Mouse (Mus musculus): Measurements from ENCODE around the gene Olfr177. TPM values are rescaled to one million over a fixed set of nuclear protein-coding genes. Genes with fewer than 3 reads are reported as not detected.

The Olfr177 gene
- not detected in 2 replicates for polyA plus RNA-seq (2016; fragmentation: Nextera tagmentation; extraction: Ambion mirVana)

DNA sequence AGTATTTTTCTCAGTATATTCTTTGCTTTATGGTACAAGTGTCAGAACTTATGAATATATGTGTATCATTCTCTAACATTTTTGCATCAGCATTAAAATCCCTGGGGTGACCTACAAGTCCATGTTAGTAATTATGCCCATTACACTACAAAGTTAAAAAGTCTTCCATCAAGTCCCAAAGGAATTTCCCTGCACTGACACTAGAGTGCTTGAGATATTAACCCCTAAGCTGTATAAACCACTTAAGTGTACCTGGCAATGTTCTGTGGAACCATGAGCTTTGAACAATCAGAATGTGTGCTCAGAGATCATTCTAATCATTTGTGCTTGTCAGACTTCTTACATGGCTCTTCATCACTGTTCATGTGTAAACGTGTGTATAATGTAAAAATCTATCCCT is at the start of gene Olfr177:
TSS of gene Olfr177 (minus strand) at position 101 of the 400 bp plus-strand sequence.
- Histone ChIP-seq H3K27ac (no peak within 1 kb of the TSS), H3K4me2 (no peak within 1 kb of the TSS), H3K27me3 (no peaks in the 10 kb centered on the region), H3K36me3 (replicated peaks) (no peaks in the 10 kb centered on the region), H3K9ac (no peak within 1 kb of the TSS), H3K4me1 (no peaks in the 10 kb centered on the region), H3K9me3 (no peaks in the 10 kb centered on the region), H3K4me3 (replicated peaks) (no peak within 1 kb of the TSS)
- 61% methylated on average over 1 of the region's 1 CpGs for WGBS
- ATAC-seq (ENCODE audit: low FRiP score), result no peak

DNA sequence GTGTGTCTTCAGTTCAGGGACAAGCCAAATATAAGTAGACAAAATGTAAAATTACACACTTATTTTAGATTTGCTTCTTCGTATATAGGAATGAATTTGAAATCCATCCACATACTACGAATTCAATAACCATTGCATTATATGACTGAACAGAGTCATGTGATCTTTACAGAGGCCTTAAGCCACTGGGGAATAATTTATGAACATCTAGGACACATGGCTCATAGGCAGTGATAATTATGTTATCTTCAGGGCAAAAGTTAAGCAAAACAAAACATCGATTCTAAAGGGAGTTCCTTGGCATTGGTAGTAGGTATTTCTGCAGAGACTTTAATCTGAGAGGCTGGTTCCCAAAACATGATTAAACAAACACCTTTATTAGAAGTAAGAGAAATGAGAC is 17.4 kb upstream of the Olfr177 start, which contains the start of gene Olfr178:
TSS of gene Olfr178 (minus strand) at position 101 of the 400 bp plus-strand sequence.
- Histone ChIP-seq H3K27ac (no peak within 1 kb of the TSS), H3K27me3 (no peaks in the 10 kb centered on the region), H3K4me3 (replicated peaks) (no peak within 1 kb of the TSS), H3K4me1 (no peaks in the 10 kb centered on the region), H3K4me2 (no peak within 1 kb of the TSS), H3K36me3 (replicated peaks) (no peaks in the 10 kb centered on the region), H3K9me3 (no peaks in the 10 kb centered on the region), H3K9ac (no peak within 1 kb of the TSS)
- no peak for ATAC-seq (ENCODE audit: low FRiP score)
- WGBS, result 84% methylated on average over 3 of the region's 3 CpGs

DNA sequence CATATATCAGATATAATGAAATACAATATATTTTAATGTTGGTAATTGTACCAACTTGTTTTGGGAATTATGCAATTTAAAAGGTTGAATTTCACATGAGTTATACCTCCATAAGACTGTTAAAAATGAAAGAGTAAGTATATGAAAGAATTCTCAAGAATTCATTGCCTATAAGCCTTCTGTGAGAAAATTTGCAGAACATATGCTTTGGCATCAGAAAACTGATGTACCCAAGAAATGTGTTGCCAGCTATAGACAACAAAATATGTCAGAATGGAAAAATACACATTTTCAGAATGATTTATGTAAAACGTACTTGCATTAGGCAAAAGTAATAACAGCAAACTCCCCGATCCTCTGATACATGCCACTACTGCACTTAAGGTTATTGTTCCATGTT is 9.8 kb upstream of the Olfr177 start:
- H3K27me3 ChIP-seq, result no peaks in the 10 kb centered on the region
- 92% methylated on average over 2 of the region's 2 CpGs for WGBS
- H3K9me3 ChIP-seq, result no peaks in the 10 kb centered on the region
- no peak for ATAC-seq (ENCODE audit: low FRiP score)
- H3K4me3 ChIP-seq (replicated peaks), result no peak overlapping the region
- no peaks in the 10 kb centered on the region for H3K4me1 ChIP-seq
- H3K27ac ChIP-seq, result no peak overlapping the region
- H3K4me2 ChIP-seq, result no peak overlapping the region
- H3K36me3 ChIP-seq (replicated peaks), result no peaks in the 10 kb centered on the region
- H3K9ac ChIP-seq, result no peak overlapping the region

DNA sequence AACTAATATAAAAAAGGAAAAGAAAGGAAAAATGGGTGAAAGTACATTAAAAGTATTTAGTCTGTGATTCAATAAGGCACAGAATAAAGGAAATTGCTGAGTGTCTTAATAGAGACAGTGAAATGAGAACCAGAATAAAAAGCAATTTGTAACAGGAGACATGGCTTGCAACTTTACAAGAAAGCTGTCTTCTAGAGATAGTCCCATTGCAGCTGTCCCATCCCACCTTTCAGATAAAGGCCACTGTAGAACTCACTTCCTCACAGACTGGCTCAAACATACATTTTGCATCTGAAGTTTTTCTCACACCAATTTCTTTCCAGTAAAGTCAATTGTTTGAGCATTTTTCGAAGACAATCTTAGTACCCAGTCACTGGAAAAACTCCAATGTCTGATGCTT is 13.1 kb downstream of the Olfr177 start:
- WGBS, result 67% methylated on average over 1 of the region's 1 CpGs
- no peak for ATAC-seq (ENCODE audit: low FRiP score)
- Histone ChIP-seq H3K27ac (no peak overlapping the region), H3K4me2 (no peak overlapping the region), H3K27me3 (no peaks in the 10 kb centered on the region), H3K4me3 (replicated peaks) (no peak overlapping the region), H3K36me3 (replicated peaks) (no peaks in the 10 kb centered on the region), H3K9me3 (no peaks in the 10 kb centered on the region), H3K9ac (no peak overlapping the region), H3K4me1 (no peaks in the 10 kb centered on the region)

DNA sequence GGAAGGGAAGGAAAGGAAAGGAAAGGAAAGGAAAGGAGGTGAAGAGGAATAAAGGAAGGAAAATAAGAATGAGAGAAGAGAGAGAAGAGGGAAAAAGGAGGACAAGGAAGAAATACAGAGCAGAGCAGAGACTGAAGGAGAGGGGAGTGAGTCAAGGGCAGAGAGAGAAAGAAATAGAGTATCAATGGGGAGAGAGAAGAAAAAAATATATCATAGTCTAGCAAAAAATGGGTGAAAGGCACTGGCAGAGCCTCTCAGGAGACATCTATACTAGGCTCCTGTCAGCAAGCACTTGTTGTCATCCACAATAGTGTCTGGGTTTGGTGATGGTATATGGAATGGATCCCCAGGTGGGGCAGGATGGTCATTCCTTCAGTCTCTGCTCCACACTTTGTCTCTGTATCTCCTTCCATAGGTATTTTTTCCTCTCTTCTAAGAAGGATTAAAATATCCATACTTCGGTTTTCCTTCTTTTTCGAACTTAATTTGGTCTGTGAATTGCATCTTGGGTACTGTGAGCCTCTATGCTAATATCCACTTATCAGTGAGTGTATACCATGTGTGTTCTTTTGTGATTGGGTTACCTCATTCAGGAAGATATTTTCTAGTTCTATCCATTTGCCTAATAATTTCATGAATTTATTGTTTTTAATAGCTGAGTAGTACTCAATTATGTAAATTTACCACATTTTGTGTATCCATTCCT is 14.4 kb downstream of the Olfr177 start:
- Histone ChIP-seq H3K9me3 (no peaks in the 10 kb centered on the region), H3K27ac (no peak overlapping the region), H3K4me1 (no peaks in the 10 kb centered on the region), H3K4me3 (replicated peaks) (no peak overlapping the region), H3K4me2 (no peak overlapping the region), H3K27me3 (no peaks in the 10 kb centered on the region), H3K9ac (no peak overlapping the region), H3K36me3 (replicated peaks) (no peaks in the 10 kb centered on the region)
- 91% methylated on average over 2 of the region's 2 CpGs for WGBS
- no peak for ATAC-seq (ENCODE audit: low FRiP score)

DNA sequence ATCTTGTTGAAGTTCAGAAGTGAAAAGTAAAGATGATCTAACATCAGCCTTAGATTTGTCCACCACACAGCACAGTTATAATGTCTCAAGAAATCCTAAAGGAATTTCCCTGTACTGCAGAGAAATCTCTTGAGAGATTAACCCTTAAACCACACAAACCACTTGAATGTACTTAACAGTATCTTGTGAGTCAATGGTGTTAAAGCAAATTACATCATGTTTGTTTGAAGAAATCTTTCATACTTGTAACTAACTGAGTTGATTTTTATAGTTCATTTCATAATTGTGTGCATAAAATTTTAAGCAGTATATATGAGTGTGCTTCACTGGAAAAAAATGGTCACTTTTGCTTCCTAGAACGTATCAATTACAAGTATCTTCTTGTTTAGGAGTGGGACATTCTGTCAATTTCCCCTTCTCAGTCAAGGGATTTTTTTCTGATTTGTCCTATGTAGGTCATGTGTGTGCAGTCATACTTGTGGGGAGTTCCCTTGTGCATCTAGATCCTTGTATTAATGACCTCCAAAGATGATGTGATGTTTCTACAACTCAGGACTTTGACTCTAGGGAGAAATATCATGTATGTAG is 47.7 kb downstream of the Olfr177 start, which contains the start of gene Olfr175-ps1:
TSS of gene Olfr175-ps1 (minus strand) at position 51 of the 588 bp plus-strand sequence.
- Histone ChIP-seq H3K4me1 (no peaks in the 10 kb centered on the region), H3K27me3 (no peaks in the 10 kb centered on the region), H3K9ac (no peak within 1 kb of the TSS), H3K36me3 (replicated peaks) (no peaks in the 10 kb centered on the region), H3K4me2 (no peak within 1 kb of the TSS), H3K9me3 (no peaks in the 10 kb centered on the region), H3K4me3 (replicated peaks) (no peak within 1 kb of the TSS), H3K27ac (no peak within 1 kb of the TSS)
- ATAC-seq (ENCODE audit: low FRiP score), result no peak
- 93% methylated on average over 1 of the region's 1 CpGs for WGBS

Other genes starting within 250 kb of the Olfr177 start
- not detected in 2 replicates for gene E330017A01Rik, start 236.0 kb downstream of the Olfr177 start, polyA plus RNA-seq (2016; fragmentation: Nextera tagmentation; extraction: Ambion mirVana)
- gene Cpox, start 204.5 kb downstream of the Olfr177 start, polyA plus RNA-seq (2016; fragmentation: Nextera tagmentation; extraction: Ambion mirVana), result 13.9 and 18.4 TPM in 2 replicates
- 0.11 and 0.12 TPM in 2 replicates for gene Gpr15, start 155.7 kb downstream of the Olfr177 start, polyA plus RNA-seq (2016; fragmentation: Nextera tagmentation; extraction: Ambion mirVana)
- 104 and 115 TPM in 2 replicates for gene Cldnd1, start 146.9 kb downstream of the Olfr177 start, polyA plus RNA-seq (2016; fragmentation: Nextera tagmentation; extraction: Ambion mirVana)
- gene Olfr172, start 111.6 kb downstream of the Olfr177 start, polyA plus RNA-seq (2016; fragmentation: Nextera tagmentation; extraction: Ambion mirVana), result not detected in 2 replicates
- gene Olfr173, start 74.5 kb downstream of the Olfr177 start, polyA plus RNA-seq (2016; fragmentation: Nextera tagmentation; extraction: Ambion mirVana), result not detected in 2 replicates
- not detected in 2 replicates for gene Olfr175-ps1, start 48.0 kb downstream of the Olfr177 start, polyA plus RNA-seq (2016; fragmentation: Nextera tagmentation; extraction: Ambion mirVana)
- not detected in 2 replicates for gene Olfr178, start 17.3 kb upstream of the Olfr177 start, polyA plus RNA-seq (2016; fragmentation: Nextera tagmentation; extraction: Ambion mirVana)
- not detected in 2 replicates for gene Olfr181, start 54.0 kb upstream of the Olfr177 start, polyA plus RNA-seq (2016; fragmentation: Nextera tagmentation; extraction: Ambion mirVana)
- not detected in 2 replicates for gene Olfr180, start 54.6 kb upstream of the Olfr177 start, polyA plus RNA-seq (2016; fragmentation: Nextera tagmentation; extraction: Ambion mirVana)
- not detected in 2 replicates for gene Olfr183, start 120.6 kb upstream of the Olfr177 start, polyA plus RNA-seq (2016; fragmentation: Nextera tagmentation; extraction: Ambion mirVana)
- gene Olfr186, start 155.5 kb upstream of the Olfr177 start, polyA plus RNA-seq (2016; fragmentation: Nextera tagmentation; extraction: Ambion mirVana), result not detected in 2 replicates
- not detected in 2 replicates for gene Olfr187, start 165.0 kb upstream of the Olfr177 start, polyA plus RNA-seq (2016; fragmentation: Nextera tagmentation; extraction: Ambion mirVana)
- gene Olfr190, start 203.2 kb upstream of the Olfr177 start, polyA plus RNA-seq (2016; fragmentation: Nextera tagmentation; extraction: Ambion mirVana), result not detected in 2 replicates
- gene Olfr191, start 215.1 kb upstream of the Olfr177 start, polyA plus RNA-seq (2016; fragmentation: Nextera tagmentation; extraction: Ambion mirVana), result not detected in 2 replicates
- gene Olfr193, start 237.1 kb upstream of the Olfr177 start, polyA plus RNA-seq (2016; fragmentation: Nextera tagmentation; extraction: Ambion mirVana), result not detected in 2 replicates
- gene Olfr194, start 246.3 kb upstream of the Olfr177 start, polyA plus RNA-seq (2016; fragmentation: Nextera tagmentation; extraction: Ambion mirVana), result not detected in 2 replicates

All from forebrain, embryonic 12.5 days (tissue).